Mouse (Mus musculus): ENCODE data around the gene Amotl2.

DNA sequence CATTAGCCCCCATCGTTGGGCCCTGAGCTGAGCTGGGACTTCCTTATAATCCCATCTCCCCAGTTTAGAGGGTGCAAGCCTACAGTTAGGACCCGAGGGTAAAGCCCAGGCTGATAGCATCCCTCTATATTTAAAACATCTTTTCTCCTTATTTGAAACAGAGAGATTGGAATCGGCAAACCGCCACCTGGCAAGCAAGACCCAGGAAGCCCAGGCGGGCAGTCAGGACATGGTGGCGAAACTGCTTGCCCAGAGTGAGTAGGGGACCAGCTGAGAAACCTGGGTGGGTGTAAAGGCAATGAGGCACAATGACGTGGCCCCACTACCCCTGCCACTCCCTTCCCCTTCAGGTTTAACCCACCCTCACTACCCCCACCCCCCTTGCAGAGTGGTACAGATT lies 8.5 kb downstream of the Amotl2 start:
- TF ChIP-seq HCFC1 (IDR thresholded peaks at IDR 0.05; ENCODE audit: low read depth, low read length), result no peak
- no peak for TF ChIP-seq GATA1 (IDR thresholded peaks at IDR 0.05; ENCODE audit: low read depth, low read length)
- no peak for TF ChIP-seq ETS1 (IDR thresholded peaks at IDR 0.05; ENCODE audit: low read depth, low read length)
- no peak for TF ChIP-seq POLR2AphosphoS5 (IDR thresholded peaks at IDR 0.05; ENCODE audit: borderline replicate concordance, low read depth, low read length)
- no peak for TF ChIP-seq RAD21 (IDR thresholded peaks at IDR 0.05; ENCODE audit: low read depth, low read length)
- TF ChIP-seq USF1 (IDR thresholded peaks at IDR 0.05; ENCODE audit: low read depth, low read length), result no peak
- TF ChIP-seq TCF12 (IDR thresholded peaks at IDR 0.05; ENCODE audit: low read depth, low read length), result no peak
- no peak for TF ChIP-seq RCOR1 (IDR thresholded peaks at IDR 0.05; ENCODE audit: low read depth, low read length)
- no peak for TF ChIP-seq CTCF (IDR thresholded peaks at IDR 0.05 in 2 of 3, conservative IDR thresholded peaks at IDR 0.05 in 1 of 3; ENCODE audit: control insufficient read depth in 1 of 3, insufficient read depth in 1 of 3, low read depth in 2 of 3, low read length in 3 of 3, poor library complexity in 1 of 3, severe bottlenecking in 1 of 3)
- no peak for TF ChIP-seq USF2 (IDR thresholded peaks at IDR 0.05; ENCODE audit: borderline replicate concordance in 1 of 2, insufficient read depth in 1 of 2, low read depth in 1 of 2, low read length in 2 of 2)
- TF ChIP-seq POLR2A (IDR thresholded peaks at IDR 0.05; ENCODE audit: control insufficient read depth in 1 of 2, insufficient read depth in 1 of 2, low read depth in 1 of 2, low read length in 2 of 2, poor library complexity in 1 of 2), result no peak

Data from MEL (cell line).